Mouse (Mus musculus): ENCODE results near the gene Sele. TPM values are rescaled to one million over a fixed set of nuclear protein-coding genes. Genes with fewer than 3 reads are reported as not detected.
"Not testable (repeated sequence)": the region's sequence is repeated elsewhere in the genome, so short reads cannot be mapped to it uniquely, and the experiment has no call there.

Sele gene
- total and polyA plus RNA-seq, 3 experiments = not detected

DNA sequence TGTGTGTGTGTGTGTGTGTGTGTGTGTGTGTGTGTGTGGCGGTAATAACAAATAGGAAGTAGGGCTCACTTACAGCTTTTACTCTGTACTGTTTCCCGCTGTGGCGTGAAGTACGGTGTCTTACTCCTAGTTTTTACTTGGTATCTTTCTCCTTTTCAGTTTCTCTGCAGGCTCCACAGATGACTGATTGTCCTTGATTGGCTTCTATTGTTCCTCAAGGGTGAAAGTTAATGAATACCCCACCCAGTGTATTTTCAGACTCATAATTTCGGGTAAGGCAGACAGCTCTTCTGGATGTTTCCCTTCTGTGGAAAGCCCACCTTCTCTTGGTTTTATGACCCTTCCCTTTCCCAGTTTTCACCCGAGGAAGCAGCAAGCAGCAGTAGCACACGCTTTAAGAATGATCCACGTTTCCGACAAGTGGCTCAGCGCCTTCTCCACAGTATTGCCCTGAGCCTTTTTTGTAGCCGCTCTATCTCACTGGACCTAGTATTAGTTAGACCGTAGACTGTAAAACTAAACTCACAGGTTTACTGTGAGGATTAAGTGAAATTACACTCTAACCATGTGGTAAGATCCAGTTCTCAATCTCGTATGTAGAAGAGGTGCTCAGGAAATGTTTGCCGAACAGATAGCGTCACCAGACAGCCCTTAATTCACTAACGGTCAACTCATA lies 29.7 kb upstream of the Sele start:
- no peak overlapping the region for H3K27ac ChIP-seq (ENCODE audit: control insufficient read depth, low read depth, low read length)
- no peak for DNase-seq (ENCODE audit: low read depth, low spot score)
- no peaks in the 10 kb centered on the region for H3K9me3 ChIP-seq (replicated peaks; ENCODE audit: insufficient read depth, low read length)
- peaks cover 2 to 13% of the 10 kb centered on the region in 2 experiments; a peak in 3 of 4 replicates for H3K27me3 ChIP-seq (ENCODE audit: control insufficient read depth in 1 of 2, insufficient read depth in 2 of 2, low read length in 2 of 2)
- TF ChIP-seq USF1 (IDR thresholded peaks at IDR 0.05; ENCODE audit: low read depth, low read length) = no peak
- TF ChIP-seq MAFK (IDR thresholded peaks at IDR 0.05; ENCODE audit: borderline replicate concordance, low read depth, low read length) = no peak
- no peak for TF ChIP-seq NRF1 (IDR thresholded peaks at IDR 0.05; ENCODE audit: insufficient read depth, low read depth, low read length, poor library complexity, severe bottlenecking)
- TF ChIP-seq SMC3 (IDR thresholded peaks at IDR 0.05; ENCODE audit: low read depth, low read length) = no peak
- no peak for TF ChIP-seq MXI1 (IDR thresholded peaks at IDR 0.05; ENCODE audit: low read depth, low read length)
- TF ChIP-seq MYC (IDR thresholded peaks at IDR 0.05; ENCODE audit: low read depth, low read length) = no peak
- no peak for TF ChIP-seq TCF12 (IDR thresholded peaks at IDR 0.05; ENCODE audit: low read depth, low read length)
- TF ChIP-seq RAD21 (IDR thresholded peaks at IDR 0.05; ENCODE audit: low read depth, low read length) = no peak
- TF ChIP-seq CHD2 (IDR thresholded peaks at IDR 0.05; ENCODE audit: low read length) = no peak
- no peak for TF ChIP-seq GATA1 (IDR thresholded peaks at IDR 0.05; ENCODE audit: low read depth, low read length)
- no peak for TF ChIP-seq SIN3A (IDR thresholded peaks at IDR 0.05; ENCODE audit: low read length)
- no peak for TF ChIP-seq HCFC1 (IDR thresholded peaks at IDR 0.05; ENCODE audit: low read depth, low read length)
- H3K4me3 ChIP-seq (ENCODE audit: control insufficient read depth in 1 of 2, insufficient read depth in 1 of 2, low read depth in 2 of 2, low read length in 2 of 2) = no peak overlapping the region
- no peaks in the 10 kb centered on the region for H3K4me1 ChIP-seq (ENCODE audit: control insufficient read depth in 1 of 2, insufficient read depth in 2 of 2, low read length in 2 of 2)
- no peaks in the 10 kb centered on the region for H3K79me2 ChIP-seq (ENCODE audit: control insufficient read depth, insufficient read depth, low read length, poor library complexity)
- no peaks in the 10 kb centered on the region for H3K36me3 ChIP-seq (ENCODE audit: control insufficient read depth in 1 of 2, insufficient read depth in 2 of 2, low read length in 2 of 2)
- no peak overlapping the region for H3K9ac ChIP-seq (ENCODE audit: control insufficient read depth, low read depth, low read length, poor library complexity, severe bottlenecking)

- Histone ChIP-seq H3K9ac (ENCODE audit: control insufficient read depth, low read depth, low read length, poor library complexity, severe bottlenecking) (no peak overlapping the region), H3K4me1 (ENCODE audit: control insufficient read depth in 1 of 2, insufficient read depth in 2 of 2, low read length in 2 of 2) (no peaks in the 10 kb centered on the region), H3K79me2 (ENCODE audit: control insufficient read depth, insufficient read depth, low read length, poor library complexity) (no peaks in the 10 kb centered on the region), H3K9me3 (replicated peaks; ENCODE audit: insufficient read depth, low read length) (no peaks in the 10 kb centered on the region), H3K36me3 (ENCODE audit: control insufficient read depth in 1 of 2, insufficient read depth in 2 of 2, low read length in 2 of 2) (no peaks in the 10 kb centered on the region), H3K27ac (ENCODE audit: control insufficient read depth, low read depth, low read length) (no peak overlapping the region), H3K27me3 (ENCODE audit: control insufficient read depth in 1 of 2, insufficient read depth in 2 of 2, low read length in 2 of 2) (peaks cover 2 to 11% of the 10 kb centered on the region in 2 experiments; a peak in 3 of 4 replicates), H3K4me3 (ENCODE audit: control insufficient read depth in 1 of 2, insufficient read depth in 1 of 2, low read depth in 2 of 2, low read length in 2 of 2) (no peak overlapping the region)
- TF ChIP-seq MYB (IDR thresholded peaks at IDR 0.05; ENCODE audit: low read depth, low read length) (no peak), GATA1 (IDR thresholded peaks at IDR 0.05; ENCODE audit: low read depth, low read length) (0 out of 2 replicates have a peak, but pooled peaks have one; percentile 15), RCOR1 (IDR thresholded peaks at IDR 0.05; ENCODE audit: low read depth, low read length) (peak; percentile 71; the same call in 1 of the 2 replicates)
- DNase-seq (ENCODE audit: low read depth, low spot score) = no peak
Measured at GRCm38 (mm10) chr1:164019789-164020188, 28.2 kb upstream of the Sele start.

- not testable (repeated sequence) for H3K36me3 ChIP-seq (ENCODE audit: control insufficient read depth in 1 of 2, insufficient read depth in 2 of 2, low read length in 2 of 2); H3K4me1 ChIP-seq (ENCODE audit: control insufficient read depth in 1 of 2, insufficient read depth in 2 of 2, low read length in 2 of 2); H3K4me3 ChIP-seq (ENCODE audit: control insufficient read depth in 1 of 2, insufficient read depth in 1 of 2, low read depth in 2 of 2, low read length in 2 of 2); H3K27ac ChIP-seq (ENCODE audit: control insufficient read depth, low read depth, low read length); H3K27me3 ChIP-seq (ENCODE audit: control insufficient read depth in 1 of 2, insufficient read depth in 2 of 2, low read length in 2 of 2); H3K9ac ChIP-seq (ENCODE audit: control insufficient read depth, low read depth, low read length, poor library complexity, severe bottlenecking); H3K9me3 ChIP-seq (replicated peaks; ENCODE audit: insufficient read depth, low read length); DNase-seq (ENCODE audit: low read depth, low spot score); H3K79me2 ChIP-seq (ENCODE audit: control insufficient read depth, insufficient read depth, low read length, poor library complexity)
Measured at GRCm38 (mm10) chr1:164020746-164021145, 27.3 kb upstream of the Sele start.
